Mouse (Mus musculus) lung, adult 2 months (tissue): ENCODE measurements around the gene Epb41. TPM values are rescaled to one million over a fixed set of nuclear protein-coding genes. Genes with fewer than 3 reads are reported as not detected.

ENCODE experiments used
- DNase-seq: peaks from one replicate; pipeline ENCODE4 v3.0.0; 2022
- H3K4me1 ChIP-seq: fragments of 200-500 bp; 2 replicates; pipeline ENCODE4 v1.6.1; 2011; ENCODE audit warnings: low read length; ENCODE audit not compliant: control insufficient read depth, insufficient read depth
- H3K4me3 ChIP-seq: fragments of 200-500 bp; replicated peaks from 2 replicates; pipeline ENCODE3; 2011; ENCODE audit warnings: low read depth, mild to moderate bottlenecking, control low read depth, low read length; ENCODE audit errors: extremely low read depth
- CTCF ChIP-seq: fragments of 200-500 bp; IDR thresholded peaks from 2 replicates; pipeline ENCODE4 v1.5.1; 2011; ENCODE audit warnings: mild to moderate bottlenecking, low read length, control low read depth; ENCODE audit not compliant: insufficient read depth
- POLR2A ChIP-seq: fragments of 200-500 bp; IDR thresholded peaks from 2 replicates; pipeline ENCODE4 v1.6.1; 2011; ENCODE audit warnings: low read depth, mild to moderate bottlenecking, control low read depth, low read length, borderline replicate concordance; ENCODE audit errors: extremely low read depth
- WGBS: fragments of 180-500 bp; shearing (Covaris S2); methylation state at CpG from one replicate; pipeline ENCODE4 v1.1.7; 2018; 5-methylcytosine and 5-hydroxymethylcytosine counted together
- polyA plus RNA-seq: library from polyadenylated mRNA; depleted of rRNA; stranded (reverse); fragments of >200 nt; gene quantifications from 2 replicates; pipeline ENCODE4 v1.2.3, GENCODE M21; 2012

The Epb41 gene
- polyA plus RNA-seq, 1 experiment = 38.3 TPM

DNA sequence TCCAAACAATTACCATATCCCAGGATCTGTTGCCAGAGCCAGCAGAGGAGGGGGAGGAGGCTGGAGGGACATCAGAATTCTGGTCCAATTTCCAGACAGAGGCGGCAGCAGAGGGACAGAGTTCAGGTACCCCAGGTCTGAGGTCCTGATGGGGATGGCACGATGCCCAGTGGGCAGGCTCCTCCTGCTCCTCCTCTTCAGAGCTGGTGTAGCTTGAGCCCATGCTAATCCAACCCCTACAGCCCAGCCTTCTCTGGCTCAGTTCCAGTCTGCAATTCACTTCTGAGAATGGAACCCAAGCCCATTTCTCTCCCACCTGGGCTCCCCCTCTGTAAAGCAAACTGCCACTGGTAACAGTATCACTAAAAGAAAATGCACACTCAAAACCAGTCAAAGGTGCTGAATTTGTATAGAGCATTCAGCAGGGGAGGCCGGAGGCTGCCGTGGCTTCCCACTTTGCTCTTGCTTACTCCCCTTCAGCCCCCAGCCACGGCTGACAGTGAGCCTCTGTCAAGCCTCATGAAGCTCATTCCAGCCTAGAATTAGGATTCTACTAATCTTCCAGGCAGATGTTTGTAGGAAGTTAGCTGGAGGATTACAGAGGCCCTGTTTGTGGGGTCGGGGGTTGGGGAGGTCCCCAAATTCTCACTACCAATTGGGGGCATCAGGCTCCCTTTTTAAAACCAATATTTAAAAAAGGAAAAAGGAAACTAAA is 150.9 kb downstream of the Epb41 start:
- no peak overlapping the region for H3K4me3 ChIP-seq
- 77% methylated on average over 6 of the region's 6 CpGs for WGBS
- no peak for DNase-seq
- TF ChIP-seq POLR2A (no peak), CTCF (no peak)
- H3K4me1 ChIP-seq = peaks cover 3% of the 10 kb centered on the region; the same call in 1 of the 2 replicates

DNA sequence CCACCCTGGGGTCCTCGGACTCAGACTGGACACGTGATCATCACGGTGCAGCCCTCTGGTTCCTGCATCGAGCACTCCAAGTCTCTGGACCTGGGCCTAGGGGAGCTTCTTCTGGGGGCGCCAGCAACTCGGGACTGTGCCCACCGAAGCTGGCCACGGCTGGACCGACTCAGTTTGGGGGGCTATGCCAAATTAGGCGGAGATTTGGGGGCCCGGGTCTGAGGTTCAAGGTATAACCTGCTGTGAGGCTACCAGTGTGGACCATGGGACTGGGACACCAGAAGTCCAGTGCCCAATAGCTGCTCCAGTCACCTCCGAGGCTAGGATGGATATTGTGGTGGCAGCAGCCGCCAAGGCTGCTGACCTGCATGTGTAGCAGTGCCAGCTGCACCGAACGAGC is 152.7 kb downstream of the Epb41 start:
- TF ChIP-seq POLR2A (no peak), CTCF (no peak)
- WGBS = 63% methylated on average over 15 of the region's 15 CpGs
- H3K4me1 ChIP-seq = peaks cover 3% of the 10 kb centered on the region
- no peak for DNase-seq
- H3K4me3 ChIP-seq = peak overlapping the region; percentile 21

DNA sequence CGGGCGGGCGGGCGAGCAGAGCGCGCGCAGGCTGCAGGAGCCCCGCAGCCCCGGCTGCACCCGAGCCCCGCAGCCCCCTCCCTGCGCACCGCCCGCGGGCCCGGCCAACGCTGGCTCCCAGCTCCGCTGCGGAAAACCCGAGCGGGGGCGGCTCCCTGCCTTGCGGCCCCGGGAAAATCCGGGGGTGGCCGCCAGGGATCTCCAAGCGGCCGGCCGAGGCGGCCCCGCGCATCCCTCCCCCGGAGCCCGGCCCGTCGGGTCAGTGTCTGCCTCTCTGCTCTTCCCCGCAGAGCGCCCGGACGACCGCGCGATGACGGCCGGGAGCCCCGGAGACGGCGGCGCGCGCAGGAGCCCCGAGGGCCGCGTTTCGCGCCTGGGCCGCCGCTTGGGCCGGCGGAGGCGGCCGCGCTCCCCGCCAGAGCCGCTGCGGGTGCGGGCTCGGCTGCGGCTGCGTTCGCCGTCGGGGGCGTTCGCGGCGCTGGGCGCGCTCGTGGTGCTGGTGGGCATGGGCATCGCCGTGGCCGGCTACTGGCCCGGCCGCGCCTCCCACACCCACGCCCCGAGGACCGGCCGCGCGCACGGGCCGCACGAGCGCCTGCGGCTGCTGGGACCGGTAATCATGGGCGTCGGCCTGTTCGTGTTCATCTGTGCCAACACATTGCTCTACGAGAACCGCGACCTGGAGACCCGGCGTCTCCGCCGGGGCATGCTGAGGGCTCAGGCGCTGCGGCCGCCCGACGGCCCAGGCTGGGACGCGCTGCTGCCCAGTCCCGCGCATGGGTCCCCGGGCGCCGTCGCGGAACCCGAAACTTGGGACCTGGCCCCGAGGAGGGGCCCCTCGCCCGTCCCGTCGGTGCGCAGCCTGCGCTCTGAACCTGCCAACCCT is 153.4 kb downstream of the Epb41 start, which contains the start of gene Tmem200b:
Gene Tmem200b (plus strand): TSS at position 311 of the 886 bp plus-strand sequence.
- Histone ChIP-seq H3K4me3 (peak within 1 kb of the TSS; percentile 58), H3K4me1 (peaks cover 3% of the 10 kb centered on the region)
- TF ChIP-seq POLR2A = no peak
- no peak for TF ChIP-seq CTCF
- DNase-seq = no peak
- WGBS = 2% methylated on average over 119 of the region's 130 CpGs

DNA sequence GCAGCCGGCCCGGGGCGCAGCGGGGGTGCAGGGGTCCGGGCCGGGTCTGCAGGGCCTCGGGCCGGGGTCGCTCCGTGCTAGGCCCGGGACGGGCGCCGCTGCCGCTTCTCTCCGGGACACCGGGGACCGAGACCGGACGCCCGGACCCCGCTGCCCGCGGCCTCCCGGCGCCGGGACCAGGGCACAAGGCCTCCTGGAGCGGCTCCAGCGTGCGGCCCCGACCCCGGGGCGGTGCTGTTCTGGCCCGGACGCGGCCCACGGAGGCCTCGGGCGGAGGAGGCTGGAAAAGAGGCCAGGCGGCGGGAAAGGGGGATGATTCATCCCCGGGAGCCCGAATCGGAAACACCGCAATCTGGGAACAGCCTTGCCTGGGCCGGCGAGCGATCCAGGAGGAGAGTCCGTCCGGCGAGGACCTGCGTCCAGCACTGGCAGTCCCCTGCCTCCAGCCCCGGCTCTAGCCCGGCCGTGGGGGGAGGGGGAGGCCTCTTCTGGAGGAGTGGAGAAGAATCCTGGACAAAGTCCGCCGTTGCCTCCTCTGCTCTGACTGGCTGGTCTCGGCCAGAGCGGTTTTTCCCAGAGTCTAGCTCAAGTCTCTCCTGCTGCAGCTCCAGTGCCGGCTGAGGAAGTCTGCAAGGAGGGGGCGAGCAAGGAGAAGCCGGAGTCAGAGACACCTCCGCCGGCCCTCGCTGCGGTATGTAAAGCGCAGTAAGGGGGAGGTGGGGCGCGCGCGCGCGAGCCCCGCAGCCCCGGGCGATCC is 154.3 kb downstream of the Epb41 start:
- Histone ChIP-seq H3K4me1 (peaks cover 7% of the 10 kb centered on the region), H3K4me3 (peak overlapping the region; percentile 58)
- peak; percentile 50 for DNase-seq
- WGBS = under 1% methylated on average over 72 of the region's 76 CpGs
- TF ChIP-seq CTCF (no peak), POLR2A (peak; percentile 21; the same call in 1 of the 2 replicates)

DNA sequence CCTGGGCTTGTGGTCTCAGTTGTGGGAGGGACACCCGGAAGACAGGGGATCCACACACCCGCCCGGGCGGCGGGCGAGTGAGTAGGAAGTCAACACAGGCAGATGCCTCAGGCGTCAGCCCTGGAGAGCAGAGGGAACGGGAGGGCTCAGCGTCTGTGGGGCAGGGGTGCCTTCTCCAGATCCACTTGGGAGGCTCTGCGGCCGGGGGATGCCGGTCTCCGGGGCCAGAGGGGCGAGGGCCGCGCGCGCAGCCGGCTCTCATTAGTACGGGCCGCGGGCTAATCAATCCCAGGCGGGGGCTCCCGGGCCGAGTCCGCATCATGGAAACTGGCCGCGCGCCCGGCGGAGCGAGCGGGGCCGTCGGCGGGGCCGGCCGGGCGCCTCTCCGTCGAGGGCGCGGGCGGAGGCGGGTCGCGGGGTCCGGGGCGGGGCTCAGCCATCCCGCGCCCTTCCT is 155.0 kb downstream of the Epb41 start:
- no peak for TF ChIP-seq CTCF
- peak; percentile 52; the same call in 1 of the 2 replicates for TF ChIP-seq POLR2A
- WGBS = 5% methylated on average over 47 of the region's 51 CpGs
- peak overlapping the region; percentile 39 for H3K4me3 ChIP-seq
- peaks cover 8% of the 10 kb centered on the region for H3K4me1 ChIP-seq
- peak; percentile 34 for DNase-seq

DNA sequence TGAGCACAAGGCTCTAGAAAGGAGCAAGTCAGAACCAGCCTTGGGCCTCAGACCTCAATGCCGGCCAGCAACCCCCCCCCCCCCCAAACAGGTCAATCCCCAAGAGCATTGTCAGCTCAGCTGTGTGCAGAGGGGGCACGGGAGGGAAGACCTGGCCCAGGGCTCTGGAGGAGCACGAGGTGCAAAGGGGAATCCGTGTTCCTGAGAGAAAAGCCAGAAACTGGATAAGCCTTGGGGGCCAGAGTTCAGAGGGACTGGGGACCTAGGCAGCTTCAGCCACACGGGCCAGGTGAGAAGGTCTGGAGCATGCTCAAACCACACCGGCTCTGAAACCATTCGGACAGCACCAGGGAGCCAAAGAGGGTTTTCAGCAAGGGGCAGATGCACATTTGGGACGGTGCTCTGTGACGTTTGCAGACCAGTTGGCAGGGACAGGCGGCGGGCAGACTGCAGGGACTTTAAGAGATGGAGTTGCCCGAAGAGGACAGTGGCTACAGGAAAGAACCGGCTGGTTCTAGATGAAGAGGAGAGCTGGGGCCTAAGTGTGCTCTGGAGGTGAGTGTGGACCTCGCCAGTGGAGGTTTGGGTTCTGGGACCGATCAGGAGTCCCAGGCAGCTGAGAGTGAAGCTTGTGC is 155.5 kb downstream of the Epb41 start:
- 47% methylated on average over 15 of the region's 15 CpGs for whole genome bisulfite sequencing
- DNase-seq = no peak
- peak overlapping the region; percentile 35 for H3K4me3 ChIP-seq

DNA sequence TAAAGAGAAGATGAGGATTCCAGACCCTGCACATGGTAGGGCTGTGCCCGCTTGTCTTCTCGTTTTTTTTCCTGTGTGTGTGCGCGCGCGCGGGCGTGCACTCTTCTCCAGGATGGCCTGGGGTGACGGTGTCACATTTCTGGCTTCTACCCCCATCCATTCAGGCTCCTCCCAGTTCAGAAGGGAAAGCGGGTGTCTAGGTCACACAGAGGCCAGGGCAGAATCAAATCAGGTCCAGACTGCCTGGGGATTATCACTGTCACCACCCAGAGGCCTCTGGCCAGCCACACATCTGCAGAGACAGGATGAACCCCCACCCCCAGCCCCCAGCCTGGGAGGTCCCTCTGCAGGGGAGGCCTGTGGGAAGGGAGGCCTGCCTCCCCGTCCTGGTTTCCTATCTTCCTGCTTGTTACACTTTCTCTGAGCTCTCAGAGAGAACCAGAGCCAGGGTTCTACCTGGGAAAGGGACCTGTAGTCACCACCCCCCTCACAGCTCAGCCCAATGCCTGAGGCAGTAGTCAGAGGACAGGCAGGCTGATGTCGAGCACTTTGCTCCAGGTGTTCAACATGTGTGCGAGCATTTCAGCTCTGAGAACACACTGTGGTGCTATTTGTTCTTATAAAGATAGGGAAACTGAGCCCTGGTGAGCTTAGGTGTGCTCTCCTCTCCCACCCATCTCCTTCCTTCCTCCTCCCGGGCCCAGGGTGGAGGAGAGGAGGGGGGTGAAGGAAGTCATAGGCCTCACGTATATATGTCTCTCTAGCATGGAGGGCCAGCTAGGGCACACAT is 156.2 kb downstream of the Epb41 start:
- 39% methylated on average over 15 of the region's 15 CpGs for WGBS
- no peak for DNase-seq
- no peak overlapping the region for H3K4me3 ChIP-seq
- TF ChIP-seq CTCF (no peak), POLR2A (no peak)
- H3K4me1 ChIP-seq = peaks cover 12% of the 10 kb centered on the region

More for the DNA sequence above, 155.5 kb downstream of the Epb41 start:
- peaks cover 12% of the 10 kb centered on the region for H3K4me1 ChIP-seq
- no peak for TF ChIP-seq POLR2A
- TF ChIP-seq CTCF = no peak

DNA sequence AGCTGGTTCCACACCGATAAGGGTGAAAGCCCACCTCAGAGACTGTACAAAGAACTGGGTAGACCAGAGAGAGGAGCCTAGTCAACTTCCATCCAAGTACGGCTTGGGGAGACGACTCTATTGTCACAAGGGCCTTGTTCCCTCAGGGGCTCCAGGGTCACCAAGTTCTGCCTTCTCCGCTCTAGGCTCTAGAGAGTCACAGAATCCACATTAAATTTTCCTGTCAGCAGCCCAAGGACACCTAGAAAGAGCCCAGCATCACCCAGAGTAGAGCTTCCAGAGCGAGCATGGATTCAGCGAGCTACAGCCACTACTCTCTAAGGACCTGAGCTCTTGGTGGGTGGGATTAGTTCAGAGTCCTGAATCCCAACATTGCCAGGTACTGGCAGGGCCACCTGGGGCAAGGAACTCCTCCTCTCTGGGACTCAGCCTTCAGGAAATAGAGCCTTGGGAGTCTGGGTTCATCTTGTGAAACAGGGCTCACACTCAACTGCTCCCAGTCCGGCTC is 157.0 kb downstream of the Epb41 start:
- H3K4me1 ChIP-seq = peaks cover 12% of the 10 kb centered on the region

More for the DNA sequence above, 157.0 kb downstream of the Epb41 start:
- TF ChIP-seq POLR2A (no peak), CTCF (no peak)
- 89% methylated on average over 7 of the region's 7 CpGs for WGBS
- H3K4me3 ChIP-seq = no peak overlapping the region
- no peak for DNase-seq
